In the genomic region with DNA sequence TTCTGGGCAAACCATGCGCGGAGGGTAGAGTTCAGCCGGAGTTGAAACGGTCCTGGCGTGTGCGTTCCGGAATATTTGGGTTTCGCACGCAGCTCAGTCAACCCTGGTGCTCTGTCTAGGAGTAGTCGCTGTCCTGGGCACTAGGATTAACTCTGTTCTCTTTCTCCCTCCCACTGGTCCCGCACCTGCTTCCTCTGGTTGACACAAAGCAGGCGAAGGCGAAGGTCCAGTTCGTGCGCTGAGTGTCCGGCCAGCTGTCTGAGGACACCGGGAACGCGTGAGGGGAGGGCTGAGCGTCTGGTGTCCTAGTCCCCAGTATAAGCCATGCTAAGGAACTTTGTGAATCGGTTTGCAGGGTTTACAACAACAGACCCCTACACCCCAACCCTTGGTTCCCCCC, we compare ENCODE assay signal across 10 mouse cellular contexts. TPM values are rescaled to one million over a fixed set of nuclear protein-coding genes. Genes with fewer than 3 reads are reported as not detected.
DNase-seq lines count a peak whose midpoint lies in the region; ATAC-seq lines count a peak whose summit lies in the region.
"Had no signal": no experiment of that assay in that cellular context is flagged by ENCODE, and none has a peak within 500 bp of the region (broad histone marks: within the 10 kb centered on the region; RNA-seq: fewer than 3 reads in every experiment).

No protein-coding gene starts in this region.

- peaks cover 70% of the 10 kb centered on the region for H3K27me3 ChIP-seq in heart, embryonic 12.5 days (replicated peaks)
- peaks cover 69% of the 10 kb centered on the region for H3K27me3 ChIP-seq in heart, embryonic 16.5 days (ENCODE audit: control insufficient read depth, insufficient read depth, low read length)
- H3K27me3 ChIP-seq in midbrain, embryonic 12.5 days = peaks cover 80% of the 10 kb centered on the region

- H3K36me3 ChIP-seq in heart, embryonic 12.5 days = no peaks in the 10 kb centered on the region
- no peaks in the 10 kb centered on the region for H3K36me3 ChIP-seq in heart, embryonic 16.5 days (ENCODE audit: control insufficient read depth, insufficient read depth)
- no peaks in the 10 kb centered on the region for H3K36me3 ChIP-seq in midbrain, embryonic 12.5 days

- peak overlapping the region; percentile 42 for H3K4me3 ChIP-seq in heart, embryonic 12.5 days
- H3K4me3 ChIP-seq in heart, embryonic 16.5 days (ENCODE audit: low read length) = peak overlapping the region; percentile 37
- peak overlapping the region; percentile 29 for H3K4me3 ChIP-seq in midbrain, embryonic 12.5 days

- H3K9ac ChIP-seq in heart, embryonic 12.5 days = no peak overlapping the region
- no peak overlapping the region for H3K9ac ChIP-seq in heart, embryonic 16.5 days (ENCODE audit: low read length)
- H3K9ac ChIP-seq in midbrain, embryonic 12.5 days (replicated peaks) = no peak overlapping the region

- peaks cover 26% of the 10 kb centered on the region for H3K4me1 ChIP-seq in heart, embryonic 12.5 days (replicated peaks)
- peaks cover 3% of the 10 kb centered on the region; the same call in 1 of the 2 replicates for H3K4me1 ChIP-seq in heart, embryonic 16.5 days (ENCODE audit: control insufficient read depth, insufficient read depth, low read length)
- peaks cover 21% of the 10 kb centered on the region for H3K4me1 ChIP-seq in midbrain, embryonic 12.5 days

- under 1% methylated on average over 21 of the region's 21 CpGs for WGBS in heart, embryonic 12.5 days
- 1% methylated on average over 21 of the region's 21 CpGs for WGBS in heart, embryonic 16.5 days
- WGBS in midbrain, embryonic 12.5 days = under 1% methylated on average over 21 of the region's 21 CpGs

- H3K27ac ChIP-seq in heart, embryonic 12.5 days (ENCODE audit: poor library complexity, severe bottlenecking) = no peak overlapping the region
- H3K27ac ChIP-seq in heart, embryonic 16.5 days (ENCODE audit: low read length) = no peak overlapping the region
- no peak overlapping the region for H3K27ac ChIP-seq in midbrain, embryonic 12.5 days (replicated peaks)

- intact Hi-C loops in heart, postnatal 25 days (cut with DNase I) = no loop called here

- no peaks in the 10 kb centered on the region for H3K9me3 ChIP-seq in heart, embryonic 12.5 days (replicated peaks)
- no peaks in the 10 kb centered on the region for H3K9me3 ChIP-seq in heart, embryonic 16.5 days (replicated peaks; ENCODE audit: control insufficient read depth, low read length)
- no peaks in the 10 kb centered on the region for H3K9me3 ChIP-seq in midbrain, embryonic 12.5 days

- peak; percentile 66 for ATAC-seq in heart, embryonic 12.5 days (ENCODE audit: insufficient number of reproducible peaks, low FRiP score)
- ATAC-seq in heart, embryonic 16.5 days (replicated peaks; ENCODE audit: extremely low read depth, insufficient read depth, low FRiP score) = no peak
- peak; percentile 64 for ATAC-seq in midbrain, embryonic 12.5 days (ENCODE audit: low FRiP score, low read depth)

- no peak for DNase-seq in heart, postnatal 25 days (ENCODE audit: low spot score)
- peak; percentile 67 for DNase-seq in embryo, embryonic 11 days
- no peak for DNase-seq in layer of hippocampus, adult 9-10 months (ENCODE audit: low spot score)
- DNase-seq in layer of hippocampus, adult 8-10 months (ENCODE audit: low spot score in 2 of 2) = no peak
- DNase-seq in right cerebral cortex, postnatal 10 days (ENCODE audit: low spot score in 2 of 2) = no peak
- DNase-seq: right cerebral cortex, adult 18-20 months had no signal

- H3K4me2 ChIP-seq in heart, embryonic 12.5 days = peak overlapping the region; percentile 74
- peak overlapping the region; percentile 58 for H3K4me2 ChIP-seq in heart, embryonic 16.5 days (ENCODE audit: low read depth, low read length)
- H3K4me2 ChIP-seq in midbrain, embryonic 12.5 days (replicated peaks) = peak overlapping the region; percentile 44

RNA-seq across cellular contexts. Expression of a gene that starts 10.0 kb away (rescaled TPM):
- 16.1 and 16.6 TPM in 2 replicates for polyA plus RNA-seq in heart, embryonic 12.5 days (2016; fragmentation: Nextera tagmentation; extraction: Ambion mirVana)
- 1 to 10 TPM; 1.9 to 2.0 TPM for total RNA-seq in heart, postnatal 25 days (2021)
- 1.4 and 1.9 TPM in 2 replicates for polyA plus RNA-seq in heart, embryonic 16.5 days (2015; fragmentation: Nextera tagmentation; extraction: Ambion mirVana)
- 11.0 and 12.3 TPM in 2 replicates for polyA plus RNA-seq in midbrain, embryonic 12.5 days (2016; fragmentation: Nextera tagmentation; extraction: Ambion mirVana)
- 1 to 10 TPM; 1.2 to 1.9 (median 1.3) TPM for total RNA-seq in layer of hippocampus, adult 8-10 months (2022)

RNA-seq across cellular contexts. Expression of a gene that starts 39.3 kb away (rescaled TPM):
- not detected in 2 replicates for polyA plus RNA-seq in heart, embryonic 12.5 days (2016; fragmentation: Nextera tagmentation; extraction: Ambion mirVana)
- total RNA-seq in heart, postnatal 25 days (2021) = not detected
- polyA plus RNA-seq in heart, embryonic 16.5 days (2015; fragmentation: Nextera tagmentation; extraction: Ambion mirVana) = not detected in 2 replicates
- 1.4 and 4.3 TPM in 2 replicates for polyA plus RNA-seq in midbrain, embryonic 12.5 days (2016; fragmentation: Nextera tagmentation; extraction: Ambion mirVana)
- not detected for total RNA-seq in layer of hippocampus, adult 8-10 months (2022)
- total RNA-seq: left cerebral cortex, adult 18-20 months had no signal
